Mouse (Mus musculus): Measurements from ENCODE around the gene Gstt3. TPM values are rescaled to one million over a fixed set of nuclear protein-coding genes. Genes with fewer than 3 reads are reported as not detected.

The Gstt3 gene
- polyA plus RNA-seq, 1 experiment = 97.4 TPM

- peak; percentile 33 for DNase-seq
- peaks cover 12% of the 10 kb centered on the region for H3K4me1 ChIP-seq (ENCODE audit: control insufficient read depth, insufficient read depth, low read length)
- TF ChIP-seq POLR2A (IDR thresholded peaks at IDR 0.05; ENCODE audit: low read depth, low read length) = no peak
- TF ChIP-seq CTCF (conservative IDR thresholded peaks at IDR 0.05; ENCODE audit: insufficient read depth, insufficient read length, low read depth, low read length) = no peak
- 43% methylated on average over 11 of the region's 11 CpGs for WGBS
- no peaks in the 10 kb centered on the region for H3K27me3 ChIP-seq (replicated peaks; ENCODE audit: control insufficient read depth, insufficient read depth, low read length)
- H3K4me3 ChIP-seq (ENCODE audit: insufficient read depth, low read depth, low read length) = peak overlapping the region; percentile 69
- no peaks in the 10 kb centered on the region for H3K36me3 ChIP-seq (ENCODE audit: control insufficient read depth, insufficient read depth, low read length)
- peak overlapping the region; percentile 86 for H3K27ac ChIP-seq (ENCODE audit: insufficient read depth, low read depth, low read length)
These were observed 15.7 kb upstream of the Gstt3 start for GRCm38 (mm10) chr10:75796731-75797516.

DNA sequence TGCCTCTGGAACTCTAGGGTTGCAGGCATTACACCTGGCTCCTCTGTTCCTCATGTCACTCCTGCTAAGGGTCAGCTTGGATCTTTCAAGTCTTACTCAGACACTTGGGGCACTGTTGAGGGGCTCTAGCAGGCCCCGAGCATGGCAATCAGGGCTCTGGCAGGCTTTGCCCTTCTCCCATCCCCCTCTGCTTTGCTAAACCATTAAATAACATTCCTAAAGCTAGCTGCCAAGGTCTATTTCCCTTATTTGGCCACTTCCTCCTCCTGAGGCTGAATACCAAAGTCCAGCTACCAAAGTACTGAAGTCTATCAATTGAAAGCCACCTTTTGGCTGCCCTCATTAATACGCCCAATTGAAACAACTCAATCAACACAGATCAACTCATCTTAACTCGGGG is 13.7 kb upstream of the Gstt3 start:
- H3K4me3 ChIP-seq (ENCODE audit: insufficient read depth, low read depth, low read length) = no peak overlapping the region
- DNase-seq = peak; percentile 89
- H3K27me3 ChIP-seq (replicated peaks; ENCODE audit: control insufficient read depth, insufficient read depth, low read length) = no peaks in the 10 kb centered on the region
- TF ChIP-seq CTCF (conservative IDR thresholded peaks at IDR 0.05; ENCODE audit: insufficient read depth, insufficient read length, low read depth, low read length) (no peak), POLR2A (IDR thresholded peaks at IDR 0.05; ENCODE audit: low read depth, low read length) (no peak)
- H3K4me1 ChIP-seq (ENCODE audit: control insufficient read depth, insufficient read depth, low read length) = peaks cover 20% of the 10 kb centered on the region
- H3K36me3 ChIP-seq (ENCODE audit: control insufficient read depth, insufficient read depth, low read length) = no peaks in the 10 kb centered on the region
- peak overlapping the region; percentile 72 for H3K27ac ChIP-seq (ENCODE audit: insufficient read depth, low read depth, low read length)
- 22% methylated on average over 3 of the region's 3 CpGs for WGBS

DNA sequence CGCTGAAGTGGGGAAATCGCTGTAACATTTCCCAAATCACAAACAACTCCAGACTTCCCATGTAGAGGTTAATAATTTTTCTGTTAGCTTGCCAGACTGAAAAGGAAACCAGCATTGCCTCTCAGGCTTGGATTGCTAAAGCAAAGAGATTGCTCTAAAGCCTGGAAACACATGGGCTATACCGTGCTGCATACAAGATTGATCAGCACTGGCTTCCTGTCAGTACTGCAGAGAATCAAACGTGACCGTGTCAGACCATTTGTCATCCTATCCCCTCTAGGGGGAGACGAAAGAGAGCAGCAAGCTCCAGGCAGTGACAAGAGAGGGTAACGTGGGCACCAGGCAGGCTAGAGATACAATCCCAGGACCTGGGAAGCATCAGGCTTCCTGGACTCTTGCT is 9.6 kb upstream of the Gstt3 start:
- WGBS = 8% methylated on average over 7 of the region's 7 CpGs
- DNase-seq = no peak
- Histone ChIP-seq H3K36me3 (ENCODE audit: control insufficient read depth, insufficient read depth, low read length) (no peaks in the 10 kb centered on the region), H3K4me3 (ENCODE audit: insufficient read depth, low read depth, low read length) (no peak overlapping the region), H3K4me1 (ENCODE audit: control insufficient read depth, insufficient read depth, low read length) (peaks cover 22% of the 10 kb centered on the region), H3K27me3 (replicated peaks; ENCODE audit: control insufficient read depth, insufficient read depth, low read length) (no peaks in the 10 kb centered on the region), H3K27ac (ENCODE audit: insufficient read depth, low read depth, low read length) (peak overlapping the region; percentile 32)
- TF ChIP-seq CTCF (conservative IDR thresholded peaks at IDR 0.05; ENCODE audit: insufficient read depth, insufficient read length, low read depth, low read length) (0 out of 2 replicates have a peak, but pooled peaks have one; percentile 20), POLR2A (IDR thresholded peaks at IDR 0.05; ENCODE audit: low read depth, low read length) (no peak)

DNA sequence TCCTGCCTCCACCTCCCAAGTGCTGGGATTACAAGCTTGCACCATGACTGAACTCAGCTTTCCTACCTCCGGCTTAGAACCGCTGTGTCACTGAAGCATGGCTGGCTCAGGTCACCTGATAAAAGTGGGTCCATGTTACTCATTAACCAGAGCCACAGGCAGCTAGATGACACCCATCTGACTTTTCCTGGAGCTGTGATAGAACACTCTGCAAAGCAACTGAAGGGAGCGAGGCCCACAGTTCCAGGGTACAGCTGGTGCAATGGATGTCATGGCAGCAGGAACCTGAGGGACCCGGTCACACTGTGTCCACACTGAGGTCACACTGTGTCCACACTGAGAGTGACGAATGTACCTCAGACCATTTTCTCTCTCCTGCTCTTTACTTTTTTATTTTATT is 8.6 kb upstream of the Gstt3 start:
- TF ChIP-seq POLR2A (IDR thresholded peaks at IDR 0.05; ENCODE audit: low read depth, low read length) = no peak
- TF ChIP-seq CTCF (conservative IDR thresholded peaks at IDR 0.05; ENCODE audit: insufficient read depth, insufficient read length, low read depth, low read length) = no peak
- H3K4me3 ChIP-seq (ENCODE audit: insufficient read depth, low read depth, low read length) = no peak overlapping the region
- H3K27ac ChIP-seq (ENCODE audit: insufficient read depth, low read depth, low read length) = peak overlapping the region; percentile 18; the same call in 1 of the 2 replicates
- WGBS = 42% methylated on average over 5 of the region's 5 CpGs
- no peaks in the 10 kb centered on the region for H3K27me3 ChIP-seq (replicated peaks; ENCODE audit: control insufficient read depth, insufficient read depth, low read length)
- no peaks in the 10 kb centered on the region for H3K36me3 ChIP-seq (ENCODE audit: control insufficient read depth, insufficient read depth, low read length)
- DNase-seq = peak; percentile 93
- H3K4me1 ChIP-seq (ENCODE audit: control insufficient read depth, insufficient read depth, low read length) = peaks cover 16% of the 10 kb centered on the region

GRCm38 (mm10) chr10:75789081-75789735 is 8.0 kb upstream of the Gstt3 start:
- Histone ChIP-seq H3K4me1 (ENCODE audit: control insufficient read depth, insufficient read depth, low read length) (peaks cover 10% of the 10 kb centered on the region; the same call in 1 of the 2 replicates), H3K27me3 (replicated peaks; ENCODE audit: control insufficient read depth, insufficient read depth, low read length) (no peaks in the 10 kb centered on the region), H3K27ac (ENCODE audit: insufficient read depth, low read depth, low read length) (no peak overlapping the region), H3K4me3 (ENCODE audit: insufficient read depth, low read depth, low read length) (no peak overlapping the region), H3K36me3 (ENCODE audit: control insufficient read depth, insufficient read depth, low read length) (no peaks in the 10 kb centered on the region)
- TF ChIP-seq POLR2A (IDR thresholded peaks at IDR 0.05; ENCODE audit: low read depth, low read length) = no peak
- no peak for TF ChIP-seq CTCF (conservative IDR thresholded peaks at IDR 0.05; ENCODE audit: insufficient read depth, insufficient read length, low read depth, low read length)
- 83% methylated on average over 6 of the region's 6 CpGs for WGBS
- DNase-seq = no peak

GRCm38 (mm10) chr10:75788277-75788676 is 7.1 kb upstream of the Gstt3 start:
- no peak for DNase-seq
- TF ChIP-seq CTCF (conservative IDR thresholded peaks at IDR 0.05; ENCODE audit: insufficient read depth, insufficient read length, low read depth, low read length) (no peak), POLR2A (IDR thresholded peaks at IDR 0.05; ENCODE audit: low read depth, low read length) (no peak)
- no peak overlapping the region for H3K4me3 ChIP-seq (ENCODE audit: insufficient read depth, low read depth, low read length)
- peaks cover 10% of the 10 kb centered on the region; the same call in 1 of the 2 replicates for H3K4me1 ChIP-seq (ENCODE audit: control insufficient read depth, insufficient read depth, low read length)
- WGBS = 86% methylated on average over 8 of the region's 8 CpGs
- no peaks in the 10 kb centered on the region for H3K36me3 ChIP-seq (ENCODE audit: control insufficient read depth, insufficient read depth, low read length)
- H3K27me3 ChIP-seq (replicated peaks; ENCODE audit: control insufficient read depth, insufficient read depth, low read length) = no peaks in the 10 kb centered on the region
- H3K27ac ChIP-seq (ENCODE audit: insufficient read depth, low read depth, low read length) = no peak overlapping the region

DNA sequence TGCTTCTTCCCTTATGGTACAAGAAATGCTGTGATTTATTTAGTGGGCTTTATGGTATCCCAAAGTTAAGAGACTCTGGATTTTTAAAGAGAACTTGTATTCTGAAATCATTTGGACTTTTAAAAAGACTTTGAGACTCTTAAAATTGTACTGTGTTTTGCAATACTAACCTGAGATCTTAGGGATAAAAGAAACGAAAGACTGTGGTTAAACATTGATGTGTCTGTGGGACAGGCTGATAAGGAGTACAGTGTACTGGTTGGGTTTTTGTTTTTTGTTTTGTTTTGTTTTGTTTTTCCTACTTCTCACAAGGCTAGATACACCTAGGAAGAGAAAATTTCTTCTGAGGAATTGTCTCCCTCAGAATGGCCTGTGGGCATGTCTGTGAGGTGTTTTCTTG is 4.2 kb upstream of the Gstt3 start:
- H3K4me3 ChIP-seq (ENCODE audit: insufficient read depth, low read depth, low read length) = no peak overlapping the region
- no peak for TF ChIP-seq POLR2A (IDR thresholded peaks at IDR 0.05; ENCODE audit: low read depth, low read length)
- H3K27me3 ChIP-seq (replicated peaks; ENCODE audit: control insufficient read depth, insufficient read depth, low read length) = no peaks in the 10 kb centered on the region
- no peak overlapping the region for H3K27ac ChIP-seq (ENCODE audit: insufficient read depth, low read depth, low read length)
- peaks cover 6% of the 10 kb centered on the region; the same call in 1 of the 2 replicates for H3K4me1 ChIP-seq (ENCODE audit: control insufficient read depth, insufficient read depth, low read length)
- 42% methylated on average over 1 of the region's 1 CpGs for WGBS
- peak; percentile 23 for DNase-seq
- no peaks in the 10 kb centered on the region for H3K36me3 ChIP-seq (ENCODE audit: control insufficient read depth, insufficient read depth, low read length)
